Mouse (Mus musculus) MEL (cell line): ENCODE measurements around the gene Snrpd2. TPM values are rescaled to one million over a fixed set of nuclear protein-coding genes. Genes with fewer than 3 reads are reported as not detected.

Source experiments
- DNase-seq: peaks from one replicate; pipeline ENCODE4 v3.0.0; 2011; ENCODE audit warnings: low read depth, low spot score
- H3K27ac ChIP-seq: 2 replicates; pipeline ENCODE4 v1.5.1; 2012; ENCODE audit warnings: low read depth, mild to moderate bottlenecking, control low read depth, low read length, moderate library complexity; ENCODE audit not compliant: control insufficient read depth
- H3K27me3 ChIP-seq, 2 experiments: fragments of 150-350 bp in 1 of 2; sonication (generic) in 1 of 2; 2 replicates each; pipeline ENCODE4 v1.6.1; 2012; ENCODE audit warnings: low read length in 2 of 2, mild to moderate bottlenecking in 2 of 2, improper control_type of control experiment in 1 of 2, moderate library complexity in 1 of 2; ENCODE audit not compliant: insufficient read depth in 2 of 2, control insufficient read depth in 1 of 2
- H3K36me3 ChIP-seq, 2 experiments: 2 replicates each; pipeline ENCODE4 v1.6.1; 2012 to 2014; ENCODE audit warnings: low read length in 2 of 2, improper control_type of control experiment in 1 of 2, inconsistent platforms in 1 of 2, mild to moderate bottlenecking in 1 of 2; ENCODE audit not compliant: insufficient read depth in 2 of 2, control insufficient read depth in 1 of 2
- H3K4me1 ChIP-seq, 2 experiments: fragments of 150-350 bp in 1 of 2; sonication (generic) in 1 of 2; 2 replicates each; pipeline ENCODE4 v1.6.1; 2012; ENCODE audit warnings: low read length in 2 of 2, improper control_type of control experiment in 1 of 2, mild to moderate bottlenecking in 1 of 2; ENCODE audit not compliant: insufficient read depth in 2 of 2, control insufficient read depth in 1 of 2
- H3K4me3 ChIP-seq, 2 experiments: fragments of 150-350 bp in 1 of 2; sonication (generic) in 1 of 2; 2 replicates each; pipeline ENCODE4 v1.5.1; 2012; ENCODE audit warnings: low read depth in 2 of 2, low read length in 2 of 2, mild to moderate bottlenecking in 2 of 2, moderate library complexity in 2 of 2, control low read depth in 1 of 2, improper control_type of control experiment in 1 of 2; ENCODE audit not compliant: control insufficient read depth in 1 of 2, insufficient read depth in 1 of 2
- H3K79me2 ChIP-seq: 2 replicates; pipeline ENCODE4 v1.6.1; 2012; ENCODE audit warnings: mild to moderate bottlenecking, low read length, moderate library complexity; ENCODE audit not compliant: control insufficient read depth, poor library complexity, insufficient read depth
- H3K9ac ChIP-seq: 2 replicates; pipeline ENCODE4 v1.6.1; 2012; ENCODE audit warnings: low read depth, mild to moderate bottlenecking, control low read depth, low read length, moderate library complexity; ENCODE audit not compliant: control insufficient read depth, poor library complexity, severe bottlenecking
- H3K9me3 ChIP-seq: fragments of 150-350 bp; sonication (generic); replicated peaks from 2 replicates; pipeline ENCODE4 v1.6.1; 2012; ENCODE audit warnings: mild to moderate bottlenecking, low read length, improper control_type of control experiment, moderate library complexity; ENCODE audit not compliant: insufficient read depth
- CHD1 ChIP-seq: IDR thresholded peaks from 2 replicates; pipeline ENCODE4 v1.6.1; 2012; ENCODE audit warnings: low read depth, mild to moderate bottlenecking, inconsistent platforms, low read length, improper control_type of control experiment
- CHD2 ChIP-seq: IDR thresholded peaks from 2 replicates; pipeline ENCODE4 v1.6.1; 2011; ENCODE audit warnings: low read length, improper control_type of control experiment
- CTCF ChIP-seq, 3 experiments: IDR thresholded peaks in 2 of 3; conservative IDR thresholded peaks in 1 of 3; 2 replicates each; pipeline ENCODE4 v1.5.1; 2011 to 2012; ENCODE audit warnings: low read length in 3 of 3, low read depth in 2 of 3, mild to moderate bottlenecking in 2 of 3, improper control_type of control experiment in 1 of 3, inconsistent platforms in 1 of 3, mixed read lengths in 1 of 3, moderate library complexity in 1 of 3; ENCODE audit not compliant: control insufficient read depth in 1 of 3, insufficient read depth in 1 of 3, poor library complexity in 1 of 3, severe bottlenecking in 1 of 3
- ELF1 ChIP-seq: IDR thresholded peaks from 2 replicates; pipeline ENCODE4 v1.6.1; 2014; ENCODE audit warnings: low read depth, mild to moderate bottlenecking, inconsistent platforms, low read length, improper control_type of control experiment, moderate library complexity
- EP300 ChIP-seq, 2 experiments: IDR thresholded peaks; 2 replicates each; pipeline ENCODE4 v1.6.1; 2011; ENCODE audit warnings: improper control_type of control experiment in 2 of 2, low read length in 2 of 2, low read depth in 1 of 2, mild to moderate bottlenecking in 1 of 2
- GABPA ChIP-seq: IDR thresholded peaks from 2 replicates; pipeline ENCODE4 v1.6.1; 2012; ENCODE audit warnings: low read depth, mild to moderate bottlenecking, inconsistent platforms, low read length, improper control_type of control experiment, moderate library complexity
- GATA1 ChIP-seq: IDR thresholded peaks from 2 replicates; pipeline ENCODE4 v1.6.1; 2011; ENCODE audit warnings: low read depth, low read length, improper control_type of control experiment
- JUND ChIP-seq: IDR thresholded peaks from 2 replicates; pipeline ENCODE4 v1.6.1; 2011; ENCODE audit warnings: low read depth, mild to moderate bottlenecking, improper control_type of control experiment, low read length
- KAT2A ChIP-seq: conservative IDR thresholded peaks from 2 replicates; pipeline ENCODE4 v1.6.1; 2012; ENCODE audit warnings: low read depth, low read length, improper control_type of control experiment, inconsistent platforms
- MAX ChIP-seq: IDR thresholded peaks from 2 replicates; pipeline ENCODE4 v1.6.1; 2011; ENCODE audit warnings: low read length, improper control_type of control experiment
- MAZ ChIP-seq: IDR thresholded peaks from 2 replicates; pipeline ENCODE4 v1.6.1; 2012; ENCODE audit warnings: low read depth, mild to moderate bottlenecking, inconsistent platforms, low read length, improper control_type of control experiment
- MEF2A ChIP-seq: IDR thresholded peaks from 2 replicates; pipeline ENCODE4 v1.6.1; 2014; ENCODE audit warnings: low read depth, mild to moderate bottlenecking, inconsistent platforms, low read length, improper control_type of control experiment; ENCODE audit not compliant: poor library complexity, insufficient replicate concordance, severe bottlenecking; ENCODE audit errors: extremely low read depth
- MXI1 ChIP-seq: IDR thresholded peaks from 2 replicates; pipeline ENCODE4 v1.6.1; 2011; ENCODE audit warnings: mild to moderate bottlenecking, low read depth, low read length, improper control_type of control experiment
- NELFE ChIP-seq: IDR thresholded peaks from 2 replicates; pipeline ENCODE4 v1.6.1; 2011; ENCODE audit warnings: low read depth, low read length, improper control_type of control experiment
- POLR2A ChIP-seq, 2 experiments: IDR thresholded peaks; 2 replicates each; pipeline ENCODE4 v1.6.1; 2011 to 2012; ENCODE audit warnings: low read length in 2 of 2, mild to moderate bottlenecking in 2 of 2, control low read depth in 1 of 2, improper control_type of control experiment in 1 of 2, low read depth in 1 of 2, moderate library complexity in 1 of 2; ENCODE audit not compliant: control insufficient read depth in 1 of 2, insufficient read depth in 1 of 2, poor library complexity in 1 of 2
- POLR2AphosphoS2 ChIP-seq: IDR thresholded peaks from 2 replicates; pipeline ENCODE4 v1.6.1; 2011; ENCODE audit warnings: low read length, improper control_type of control experiment
- POLR2AphosphoS5 ChIP-seq: IDR thresholded peaks from 2 replicates; pipeline ENCODE4 v1.6.1; 2012; ENCODE audit warnings: low read depth, borderline replicate concordance, mild to moderate bottlenecking, inconsistent platforms, low read length, moderate library complexity, mixed read lengths
- RAD21 ChIP-seq: IDR thresholded peaks from 2 replicates; pipeline ENCODE4 v1.6.1; 2011; ENCODE audit warnings: mild to moderate bottlenecking, low read depth, low read length, improper control_type of control experiment
- RCOR1 ChIP-seq: IDR thresholded peaks from 2 replicates; pipeline ENCODE4 v1.6.1; 2012; ENCODE audit warnings: low read depth, mild to moderate bottlenecking, inconsistent platforms, low read length, improper control_type of control experiment
- SIN3A ChIP-seq: IDR thresholded peaks from 2 replicates; pipeline ENCODE4 v1.6.1; 2012; ENCODE audit warnings: low read length, improper control_type of control experiment, inconsistent platforms
- SMC3 ChIP-seq: IDR thresholded peaks from 2 replicates; pipeline ENCODE4 v1.6.1; 2011; ENCODE audit warnings: low read depth, low read length, improper control_type of control experiment
- TAL1 ChIP-seq: IDR thresholded peaks from 2 replicates; pipeline ENCODE4 v1.6.1; 2012; ENCODE audit warnings: mild to moderate bottlenecking, inconsistent platforms, low read length, moderate library complexity, mixed read lengths
- TBP ChIP-seq: IDR thresholded peaks from 2 replicates; pipeline ENCODE4 v1.8.0; 2011; ENCODE audit warnings: low read depth, low read length, improper control_type of control experiment
- UBTF ChIP-seq: IDR thresholded peaks from 2 replicates; pipeline ENCODE4 v1.6.1; 2012; ENCODE audit warnings: low read depth, mild to moderate bottlenecking, inconsistent platforms, low read length, improper control_type of control experiment, moderate library complexity, borderline replicate concordance; ENCODE audit not compliant: insufficient read depth
- USF2 ChIP-seq, 2 experiments: IDR thresholded peaks; 2 replicates each; pipeline ENCODE4 v1.6.1; 2011 to 2012; ENCODE audit warnings: improper control_type of control experiment in 2 of 2, low read length in 2 of 2, borderline replicate concordance in 1 of 2, inconsistent platforms in 1 of 2, low read depth in 1 of 2, mild to moderate bottlenecking in 1 of 2; ENCODE audit not compliant: insufficient read depth in 1 of 2
- ZC3H11A ChIP-seq: IDR thresholded peaks from 2 replicates; pipeline ENCODE4 v1.6.1; 2012; ENCODE audit warnings: low read depth, mild to moderate bottlenecking, inconsistent platforms, low read length, improper control_type of control experiment
- ZKSCAN1 ChIP-seq: IDR thresholded peaks from 2 replicates; pipeline ENCODE4 v1.6.1; 2012; ENCODE audit warnings: low read depth, mild to moderate bottlenecking, inconsistent platforms, low read length, improper control_type of control experiment, moderate library complexity
- ZMIZ1 ChIP-seq: IDR thresholded peaks from 2 replicates; pipeline ENCODE4 v1.6.1; 2012; ENCODE audit warnings: low read depth, mild to moderate bottlenecking, inconsistent platforms, low read length, improper control_type of control experiment, moderate library complexity
- ZNF384 ChIP-seq: IDR thresholded peaks from 2 replicates; pipeline ENCODE4 v1.6.1; 2012; ENCODE audit warnings: low read depth, mild to moderate bottlenecking, inconsistent platforms, low read length, improper control_type of control experiment
- polyA plus RNA-seq, 2 experiments: library from polyadenylated mRNA; stranded (reverse) in 1 of 2; unstranded in 1 of 2; fragments of >175 nt in 1 of 2; fragments of >200 nt in 1 of 2; gene quantifications; 2 replicates each; pipeline versions ENCODE4 v1.2.1 to v1.2.4; 2012; ENCODE audit warnings: low replicate concordance in 2 of 2, low read depth in 1 of 2; ENCODE audit not compliant: insufficient read length in 2 of 2, insufficient read depth in 1 of 2, missing spikeins in 1 of 2
- total RNA-seq: library from RNA; depleted of rRNA; stranded (reverse); fragments of 300-350 nt; gene quantifications from 2 replicates; pipeline ENCODE4 v1.2.3, GENCODE M21; 2012

The Snrpd2 gene
- total and polyA plus RNA-seq, 3 experiments: 234 to 345 TPM; not detected in 1

- TF ChIP-seq RAD21 (peak; percentile 56), SIN3A (peak; percentile 45; the same call in 1 of the 2 replicates), ZC3H11A (peak; percentile 69), USF2 (IDR thresholded peaks at IDR 0.05; ENCODE audit: borderline replicate concordance in 1 of 2, insufficient read depth in 1 of 2, low read depth in 1 of 2, low read length in 2 of 2) (no peak), MXI1 (peak; percentile 60; the same call in 1 of the 2 replicates), GATA1 (no peak)
Observed at GRCm38 (mm10) chr7:19179173-19179572, 29.7 kb downstream of the Snrpd2 start (continued).

GRCm38 (mm10) chr7:19179936-19180335 is 30.4 kb downstream of the Snrpd2 start:
- H3K4me3 ChIP-seq: peak overlapping the region; percentile 60 to 83
- TF ChIP-seq ZNF384: no peak
- TF ChIP-seq POLR2AphosphoS2: no peak
- peak; percentile 40; the same call in 1 of the 2 replicates for TF ChIP-seq TBP
- TF ChIP-seq, all 39 proteins: peak for 1
- no peaks in the 10 kb centered on the region for H3K27me3 ChIP-seq
- H3K9ac ChIP-seq: peak overlapping the region; percentile 68
- peaks cover 9 to 28% of the 10 kb centered on the region in 2 experiments for H3K4me1 ChIP-seq
- no peaks in the 10 kb centered on the region for H3K9me3 ChIP-seq
- H3K27ac ChIP-seq: peak overlapping the region; percentile 77
- H3K36me3 ChIP-seq: peaks cover 0 to 8% of the 10 kb centered on the region in 2 experiments; a peak in 2 of 4 replicates
- H3K79me2 ChIP-seq: no peaks in the 10 kb centered on the region
- DNase-seq: peak; percentile 84

- Histone ChIP-seq H3K4me3 (peak overlapping the region; percentile 63 to 83), H3K4me1 (peaks cover 9 to 28% of the 10 kb centered on the region in 2 experiments), H3K9ac (peak overlapping the region; percentile 67), H3K36me3 (peaks cover 0 to 8% of the 10 kb centered on the region in 2 experiments; a peak in 2 of 4 replicates), H3K9me3 (no peaks in the 10 kb centered on the region), H3K79me2 (no peaks in the 10 kb centered on the region), H3K27me3 (no peaks in the 10 kb centered on the region), H3K27ac (peak overlapping the region; percentile 77)
- DNase-seq: peak; percentile 89
- TF ChIP-seq ZMIZ1: no peak
- TF ChIP-seq POLR2AphosphoS5: no peak
- no peak for TF ChIP-seq TBP
- no peak for TF ChIP-seq ZKSCAN1
- TF ChIP-seq RAD21: no peak
- no peak; the same call in 1 of the 2 replicates for TF ChIP-seq SMC3
- TF ChIP-seq TAL1: no peak
- TF ChIP-seq POLR2A (IDR thresholded peaks at IDR 0.05; ENCODE audit: control insufficient read depth in 1 of 2, insufficient read depth in 1 of 2, low read depth in 1 of 2, low read length in 2 of 2, poor library complexity in 1 of 2): peak; percentile 49 to 57; a peak in 2 of 4 replicates
- TF ChIP-seq CHD1: no peak
- 0 out of 2 replicates have a peak, but pooled peaks have one; percentile 3 for TF ChIP-seq MAX
- no peak for TF ChIP-seq GABPA
- no peak for TF ChIP-seq UBTF
- TF ChIP-seq KAT2A: no peak
- peak in 1 of 3 experiments; percentile 19; a peak in 1 of 6 replicates for TF ChIP-seq CTCF (IDR thresholded peaks at IDR 0.05 in 2 of 3, conservative IDR thresholded peaks at IDR 0.05 in 1 of 3; ENCODE audit: control insufficient read depth in 1 of 3, insufficient read depth in 1 of 3, low read depth in 2 of 3, low read length in 3 of 3, poor library complexity in 1 of 3, severe bottlenecking in 1 of 3)
- TF ChIP-seq MEF2A: no peak
- TF ChIP-seq MAZ: peak; percentile 73; the same call in 1 of the 2 replicates
- TF ChIP-seq NELFE: peak; percentile 28
- TF ChIP-seq RCOR1: no peak; the same call in 1 of the 2 replicates
- TF ChIP-seq EP300 (IDR thresholded peaks at IDR 0.05; ENCODE audit: low read depth in 1 of 2, low read length in 2 of 2): peak in 1 of 2 experiments; percentile 11; a peak in 1 of 4 replicates
- TF ChIP-seq MXI1: peak; percentile 79
- no peak for TF ChIP-seq JUND
- no peak for TF ChIP-seq CHD2
- no peak; the same call in none of the 2 replicates for TF ChIP-seq ELF1
Observed at GRCm38 (mm10) chr7:19180862-19181429, 31.4 kb downstream of the Snrpd2 start.
